Mouse (Mus musculus) CD4-positive helper T cell, adult 2 months (primary cell): Measurements from ENCODE around the gene Lrrc4.

Source experiments
- DNase-seq: peaks from one replicate; pipeline ENCODE4 v3.0.0-alpha.2; 2012; ENCODE audit warnings: low read depth, missing footprints, low spot score

The Lrrc4 gene

GRCm38 (mm10) chr6:28781696-28782095 lies 49.9 kb downstream of the Lrrc4 start:
- DNase-seq = no peak

GRCm38 (mm10) chr6:28771331-28771730 lies 60.2 kb downstream of the Lrrc4 start:
- DNase-seq = no peak

DNA sequence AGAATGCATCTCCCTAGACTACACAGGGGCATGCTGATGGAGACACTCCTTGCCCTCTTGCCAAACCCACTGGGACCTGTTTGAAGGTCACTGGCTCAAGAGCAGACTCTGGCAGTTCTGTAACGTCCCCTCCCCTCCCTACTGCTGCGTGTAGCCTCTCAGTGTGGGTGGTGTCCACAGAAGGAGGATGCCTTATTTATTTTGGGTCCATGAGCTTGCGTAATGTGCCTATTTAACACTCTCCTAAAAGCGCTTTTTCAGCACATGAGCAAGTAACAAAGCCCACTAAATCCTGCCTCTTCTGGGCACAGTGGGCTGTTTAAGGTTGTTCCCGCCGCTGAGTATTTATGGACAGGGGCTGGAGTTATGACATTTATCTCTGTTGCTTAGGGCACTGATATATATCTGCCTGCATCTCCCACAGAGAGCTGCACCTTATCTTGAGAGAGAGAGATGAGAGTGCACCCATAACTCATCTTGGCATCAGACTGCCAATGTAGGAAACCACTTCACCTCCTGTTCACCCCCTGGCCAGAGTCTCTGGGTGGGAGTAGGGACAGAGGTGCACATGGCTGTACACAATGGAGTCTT lies 63.6 kb downstream of the Lrrc4 start:
- no peak for DNase-seq

- DNase-seq = no peak
Measured at GRCm38 (mm10) chr6:28766622-28767021, 64.9 kb downstream of the Lrrc4 start.

GRCm38 (mm10) chr6:28762132-28762775 lies 69.3 kb downstream of the Lrrc4 start:
- DNase-seq = no peak

GRCm38 (mm10) chr6:28761728-28762127 lies 69.8 kb downstream of the Lrrc4 start:
- no peak for DNase-seq

DNA sequence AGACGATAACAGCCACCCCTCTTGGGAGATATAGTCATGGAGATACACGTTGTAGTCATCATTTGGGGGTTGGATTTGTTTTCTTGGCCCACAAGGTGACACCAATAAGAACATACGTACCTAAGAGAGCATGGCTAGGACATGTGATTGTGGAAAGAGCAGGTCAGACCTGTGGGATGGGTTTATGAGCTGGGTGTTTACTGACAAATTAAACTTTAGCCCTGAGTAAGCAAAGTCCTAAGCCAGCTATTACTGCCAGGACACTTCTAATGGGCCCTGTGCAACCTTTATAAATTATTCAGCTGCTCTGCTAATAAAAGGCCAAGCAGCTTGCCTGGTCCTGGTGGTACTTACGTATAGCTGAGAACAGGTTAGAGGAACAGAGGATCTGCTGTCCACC lies 73.3 kb downstream of the Lrrc4 start:
- DNase-seq = no peak

DNA sequence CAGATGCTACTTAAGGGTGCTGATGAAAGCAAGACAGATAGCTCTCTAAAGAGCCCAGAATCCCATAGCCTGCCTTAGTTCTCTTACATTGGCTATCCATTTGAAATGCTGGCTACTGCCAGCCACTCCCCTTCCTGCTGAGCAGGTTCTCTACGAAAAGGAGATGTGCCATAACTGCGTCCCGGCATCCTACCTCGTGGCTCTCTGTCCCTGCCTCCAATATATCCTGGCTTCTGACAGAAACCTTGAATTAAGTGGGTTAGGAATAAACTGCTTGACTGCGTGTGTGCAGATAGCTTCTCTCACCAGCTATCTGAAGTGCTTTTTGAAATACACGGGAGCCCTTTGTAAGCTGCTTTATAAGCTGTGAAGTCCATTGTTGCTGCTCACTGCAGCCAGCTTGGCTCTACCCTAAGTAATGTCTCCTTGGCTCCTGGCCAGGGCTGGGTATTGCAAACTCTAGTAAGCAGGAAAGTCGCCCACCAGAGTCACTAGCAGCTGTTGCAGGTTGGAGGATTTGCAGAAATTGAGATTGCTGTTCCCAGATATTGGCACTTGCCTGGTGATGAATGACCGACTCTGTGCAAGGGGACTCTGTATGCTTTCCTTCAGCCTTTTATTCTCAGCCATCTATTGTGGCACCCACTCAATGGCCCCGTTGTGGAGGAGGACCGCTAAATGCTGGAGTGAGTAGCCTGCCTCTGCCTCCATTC lies 75.1 kb downstream of the Lrrc4 start:
- DNase-seq = no peak

- DNase-seq = no peak
Measured at GRCm38 (mm10) chr6:28754127-28754898, 77.2 kb downstream of the Lrrc4 start.

DNA sequence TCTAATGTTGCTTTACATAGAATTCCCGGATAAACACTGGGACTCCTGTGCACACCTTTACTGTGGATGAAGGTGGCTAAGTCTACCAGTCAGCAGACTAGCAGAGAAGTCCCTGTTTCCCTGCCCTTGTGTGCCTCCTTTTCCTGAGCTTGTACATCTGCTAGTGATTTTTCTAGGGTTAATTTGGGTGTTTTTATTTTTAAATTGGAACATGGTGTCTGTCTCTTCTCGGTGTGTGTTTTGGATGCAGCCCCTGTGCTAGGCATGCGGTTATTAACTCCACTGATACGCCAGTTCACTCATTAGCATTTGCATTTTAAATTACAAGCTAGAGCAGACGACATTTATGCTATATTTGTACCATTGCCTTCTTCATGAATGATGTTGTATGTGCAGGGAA lies 77.9 kb downstream of the Lrrc4 start:
- DNase-seq = no peak

- no peak for DNase-seq
Measured at GRCm38 (mm10) chr6:28753217-28753616, 78.3 kb downstream of the Lrrc4 start.

DNA sequence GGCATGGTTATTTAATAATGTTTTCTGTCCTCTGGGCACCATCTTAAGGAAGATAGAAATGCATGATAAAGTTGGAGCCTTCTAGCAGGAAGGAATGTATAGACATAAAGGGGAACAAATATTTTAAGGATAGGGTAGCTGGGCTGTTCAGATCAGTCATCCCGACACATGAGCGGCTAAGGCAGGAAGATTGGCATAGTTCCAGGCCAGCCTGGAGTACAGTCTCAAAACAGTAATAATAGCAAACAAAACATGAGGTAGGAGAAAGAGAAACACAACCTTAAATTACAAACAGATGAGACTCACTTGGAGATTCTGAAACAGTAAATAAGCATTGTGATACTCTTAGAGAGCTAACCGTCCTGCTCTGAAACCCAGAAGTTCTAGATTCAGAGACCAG lies 80.4 kb downstream of the Lrrc4 start:
- DNase-seq = no peak

DNA sequence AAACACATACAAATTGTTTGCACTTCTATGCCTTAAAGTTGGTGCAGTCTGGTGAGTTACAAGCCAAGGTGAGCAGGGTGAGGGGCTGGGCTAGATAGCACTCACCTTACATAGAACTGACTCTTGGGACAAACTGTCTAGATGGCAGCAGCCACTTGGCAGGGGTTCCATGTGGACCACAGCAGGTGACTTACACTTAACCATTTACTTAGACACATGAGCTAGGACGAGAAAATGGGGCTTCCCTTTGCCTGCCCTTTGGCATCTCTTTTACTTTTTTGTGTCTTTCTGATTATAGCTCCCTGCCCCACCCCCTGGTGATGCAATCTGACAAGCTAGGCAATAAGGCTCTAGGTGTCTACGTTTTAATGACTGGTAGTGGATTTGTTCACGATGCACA lies 82.3 kb downstream of the Lrrc4 start:
- DNase-seq = no peak

DNA sequence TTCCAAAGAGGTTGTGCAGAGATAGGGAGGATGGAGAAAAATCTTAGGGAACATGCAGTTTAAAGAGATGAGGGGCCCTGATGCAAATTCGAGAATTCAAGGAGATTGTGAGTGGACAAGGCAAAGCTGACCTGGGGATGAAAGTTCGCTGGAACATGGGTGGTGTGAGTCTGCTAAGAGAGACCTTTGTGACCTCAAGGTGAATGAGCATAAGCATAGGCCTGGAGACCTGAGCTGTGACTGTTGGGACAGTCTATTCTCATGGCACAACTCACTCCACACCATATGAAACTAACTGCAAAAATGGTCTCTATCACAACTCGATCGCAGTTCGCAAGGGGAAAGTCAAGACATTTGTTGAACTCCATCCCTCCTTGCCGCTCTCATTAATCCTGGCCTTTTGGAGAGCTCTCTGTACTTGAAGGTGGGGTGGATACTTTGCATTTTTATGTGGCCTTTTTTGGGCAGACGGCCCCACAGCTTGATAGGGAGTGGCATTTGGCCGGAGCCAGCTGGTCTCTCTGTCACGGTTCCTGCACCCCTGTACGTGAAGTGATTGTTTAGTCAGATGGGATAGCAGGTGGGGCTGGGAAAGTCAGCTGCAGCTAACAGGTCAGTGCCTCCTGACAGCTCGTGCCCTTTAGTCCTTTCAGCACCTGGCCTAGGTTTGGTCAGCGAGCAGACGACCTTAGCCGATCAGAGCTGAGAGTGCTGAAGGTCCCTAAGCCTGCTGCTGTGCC lies 83.4 kb downstream of the Lrrc4 start:
- DNase-seq = no peak

GRCm38 (mm10) chr6:28747025-28747424 lies 84.5 kb downstream of the Lrrc4 start:
- DNase-seq = no peak

GRCm38 (mm10) chr6:28745864-28746263 lies 85.7 kb downstream of the Lrrc4 start:
- DNase-seq = no peak

DNA sequence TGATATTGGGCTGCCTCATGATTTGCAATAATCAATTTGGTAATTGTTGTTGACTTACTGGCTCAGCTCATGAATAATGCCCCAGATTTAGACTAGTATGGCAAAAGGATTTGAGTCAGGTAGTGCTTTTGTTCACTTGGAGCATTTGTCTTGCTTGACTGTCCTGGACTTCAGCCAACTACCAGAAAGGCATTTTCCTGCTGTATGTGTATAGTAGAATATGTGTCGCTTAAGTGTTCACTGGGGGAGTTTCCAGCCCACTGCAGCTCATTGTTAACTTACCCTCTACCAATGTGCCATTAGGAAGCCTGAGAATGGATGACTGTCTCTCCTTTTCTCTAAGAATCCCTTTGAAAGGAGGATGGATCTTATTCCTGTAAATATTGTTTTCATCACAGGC lies 88.0 kb downstream of the Lrrc4 start:
- no peak for DNase-seq

- DNase-seq = no peak
Measured at GRCm38 (mm10) chr6:28737601-28738000, 93.9 kb downstream of the Lrrc4 start.

DNA sequence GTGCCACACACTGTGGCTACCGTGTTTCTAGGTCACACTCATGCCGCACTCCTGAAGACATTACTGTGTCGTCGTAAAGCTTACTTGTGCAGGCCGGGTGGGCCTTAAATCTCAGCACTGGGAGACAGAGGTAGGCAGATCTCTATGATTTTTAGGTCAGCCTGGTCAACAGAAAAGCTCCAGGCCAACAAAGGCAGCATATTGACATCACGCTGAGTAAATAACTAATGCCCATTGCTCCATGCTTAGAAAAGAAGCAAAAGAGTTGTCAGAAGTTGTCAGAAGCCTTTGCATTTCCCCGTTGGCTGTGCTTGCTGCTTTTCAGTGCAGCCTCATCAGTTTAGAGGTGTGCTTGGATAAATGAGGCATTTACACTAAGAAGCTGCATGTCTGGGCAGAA lies 94.9 kb downstream of the Lrrc4 start:
- DNase-seq = no peak

GRCm38 (mm10) chr6:28735116-28735515 lies 96.4 kb downstream of the Lrrc4 start:
- DNase-seq = no peak

- DNase-seq = no peak
Measured at GRCm38 (mm10) chr6:28733884-28734647, 97.5 kb downstream of the Lrrc4 start.
